Mouse (Mus musculus) intestine, embryonic 16.5 days (tissue): ENCODE results near the gene Cry2. TPM values are rescaled to one million over a fixed set of nuclear protein-coding genes. Genes with fewer than 3 reads are reported as not detected.
"Not testable (repeated sequence)": the region's sequence is repeated elsewhere in the genome, so short reads cannot be mapped to it uniquely, and the experiment has no call there.

ENCODE experiments used
- ATAC-seq: fragments of 200-750 bp; cut with Nextera tagmentation; 2 replicates; pipeline ENCODE4 v1.8.0; 2017; ENCODE audit warnings: moderate TSS enrichment, moderate library complexity
- H3K27ac ChIP-seq: fragments of 300-500 bp; sonication (generic); 2 replicates; pipeline ENCODE4 v1.5.1; 2014; ENCODE audit warnings: mild to moderate bottlenecking, low read length
- H3K27me3 ChIP-seq: fragments of 300-500 bp; sonication (generic); replicated peaks from 2 replicates; pipeline ENCODE4 v1.6.1; 2014; ENCODE audit warnings: low read length, control low read depth, mixed read lengths; ENCODE audit not compliant: control insufficient read depth, insufficient read depth
- H3K36me3 ChIP-seq: fragments of 300-500 bp; sonication (generic); 2 replicates; pipeline ENCODE4 v1.6.1; 2014; ENCODE audit warnings: low read length, control low read depth; ENCODE audit not compliant: control insufficient read depth, insufficient read depth
- H3K4me1 ChIP-seq: fragments of 300-500 bp; sonication (generic); 2 replicates; pipeline ENCODE4 v1.6.1; 2014; ENCODE audit warnings: low read length, control low read depth, mixed read lengths; ENCODE audit not compliant: control insufficient read depth, insufficient read depth
- H3K4me2 ChIP-seq: fragments of 300-500 bp; sonication (generic); 2 replicates; pipeline ENCODE4 v1.6.1; 2014; ENCODE audit warnings: low read depth, low read length, control low read depth
- H3K4me3 ChIP-seq: fragments of 300-500 bp; sonication (generic); 2 replicates; pipeline ENCODE4 v1.5.1; 2014; ENCODE audit warnings: mild to moderate bottlenecking, low read length
- H3K9ac ChIP-seq: fragments of 300-500 bp; sonication (generic); 2 replicates; pipeline ENCODE4 v1.6.1; 2014; ENCODE audit warnings: low read depth, low read length
- H3K9me3 ChIP-seq: fragments of 300-500 bp; sonication (generic); 2 replicates; pipeline ENCODE4 v1.6.1; 2016; ENCODE audit warnings: low read length, control low read depth; ENCODE audit not compliant: control insufficient read depth
- WGBS: fragments of 180-500 bp; shearing (Covaris S2); extraction: QIAGEN DNeasy Blood & Tissue Kit; methylation state at CpG from one replicate; pipeline ENCODE4 v1.1.7; 2014; 5-methylcytosine and 5-hydroxymethylcytosine counted together
- polyA plus RNA-seq: library from polyadenylated mRNA; unstranded; fragments of >200 nt; fragmentation: Nextera tagmentation; extraction: Ambion mirVana; gene quantifications from 2 replicates; pipeline ENCODE4 v1.2.1, GENCODE M21; 2015

Gene Cry2
- polyA plus RNA-seq = 14.5 and 15.3 TPM in 2 replicates

- Histone ChIP-seq H3K9me3 (no peaks in the 10 kb centered on the region), H3K27ac (peak within 1 kb of the TSS; percentile 33; the same call in 1 of the 2 replicates), H3K27me3 (no peaks in the 10 kb centered on the region), H3K4me2 (peak within 1 kb of the TSS; percentile 84), H3K4me3 (peak within 1 kb of the TSS; percentile 88), H3K4me1 (peaks cover 39% of the 10 kb centered on the region), H3K9ac (peak within 1 kb of the TSS; percentile 86), H3K36me3 (no peaks in the 10 kb centered on the region)
- WGBS = under 1% methylated on average over 76 of the region's 76 CpGs
- ATAC-seq = peak; percentile 98
Observed at GRCm38 (mm10) chr2:92433578-92434374, at the start of gene Cry2. TSS of gene Cry2 (minus strand) at chr2:92434043.

- H3K9ac ChIP-seq = no peak overlapping the region
- peaks cover 16% of the 10 kb centered on the region for H3K27me3 ChIP-seq
- no peaks in the 10 kb centered on the region for H3K36me3 ChIP-seq
- 36% methylated on average over 5 of the region's 5 CpGs for WGBS
- no peaks in the 10 kb centered on the region for H3K9me3 ChIP-seq
- H3K4me3 ChIP-seq = no peak overlapping the region
- no peak overlapping the region for H3K4me2 ChIP-seq
- no peak overlapping the region for H3K27ac ChIP-seq
- ATAC-seq = no peak
- H3K4me1 ChIP-seq = 0 out of 2 replicates have a peak, but pooled peaks cover 9% of the 10 kb centered on the region
Observed at GRCm38 (mm10) chr2:92483505-92483904, 49.7 kb upstream of the Cry2 start.

- WGBS = 15% methylated on average over 1 of the region's 1 CpGs
- no peak overlapping the region for H3K4me3 ChIP-seq
- no peaks in the 10 kb centered on the region for H3K9me3 ChIP-seq
- H3K9ac ChIP-seq = no peak overlapping the region
- no peaks in the 10 kb centered on the region for H3K36me3 ChIP-seq
- ATAC-seq = peak; percentile 68
- no peak overlapping the region for H3K4me2 ChIP-seq
- peaks cover 16% of the 10 kb centered on the region for H3K27me3 ChIP-seq
- H3K27ac ChIP-seq = no peak overlapping the region
- 0 out of 2 replicates have a peak, but pooled peaks cover 9% of the 10 kb centered on the region for H3K4me1 ChIP-seq
Observed at GRCm38 (mm10) chr2:92482551-92482950, 48.7 kb upstream of the Cry2 start.

- 73% methylated on average over 4 of the region's 4 CpGs for WGBS
- Histone ChIP-seq H3K4me1 (no peaks in the 10 kb centered on the region), H3K9me3 (no peaks in the 10 kb centered on the region), H3K9ac (no peak overlapping the region), H3K27me3 (no peaks in the 10 kb centered on the region; the same call in 1 of the 2 replicates), H3K4me2 (no peak overlapping the region), H3K27ac (no peak overlapping the region), H3K4me3 (no peak overlapping the region), H3K36me3 (no peaks in the 10 kb centered on the region)
- no peak for ATAC-seq
Observed at GRCm38 (mm10) chr2:92478313-92478688, 44.5 kb upstream of the Cry2 start.

GRCm38 (mm10) chr2:92477672-92478312, 43.9 kb upstream of the Cry2 start:
- Histone ChIP-seq H3K36me3 (no peaks in the 10 kb centered on the region), H3K9ac (no peak overlapping the region), H3K27ac (no peak overlapping the region), H3K4me3 (no peak overlapping the region), H3K4me2 (no peak overlapping the region), H3K27me3 (no peaks in the 10 kb centered on the region), H3K4me1 (no peaks in the 10 kb centered on the region), H3K9me3 (no peaks in the 10 kb centered on the region)
- 66% methylated on average over 12 of the region's 12 CpGs for WGBS
- 0 out of 2 replicates have a peak, but pooled peaks have one; percentile 44 for ATAC-seq

- not testable (repeated sequence) for H3K4me2 ChIP-seq, H3K9ac ChIP-seq, H3K4me1 ChIP-seq, H3K9me3 ChIP-seq, H3K4me3 ChIP-seq, H3K27ac ChIP-seq, H3K36me3 ChIP-seq, ATAC-seq, H3K27me3 ChIP-seq
- WGBS = 73% methylated on average over 7 of the region's 7 CpGs
Observed at GRCm38 (mm10) chr2:92476580-92476979, 42.7 kb upstream of the Cry2 start.

GRCm38 (mm10) chr2:92475711-92476110, 41.9 kb upstream of the Cry2 start:
- Histone ChIP-seq H3K9me3 (no peaks in the 10 kb centered on the region), H3K9ac (no peak overlapping the region), H3K4me1 (no peaks in the 10 kb centered on the region), H3K4me2 (no peak overlapping the region), H3K4me3 (no peak overlapping the region), H3K27me3 (no peaks in the 10 kb centered on the region), H3K27ac (no peak overlapping the region), H3K36me3 (no peaks in the 10 kb centered on the region)
- WGBS = 76% methylated on average over 2 of the region's 2 CpGs
- no peak for ATAC-seq

GRCm38 (mm10) chr2:92474920-92475319, 41.1 kb upstream of the Cry2 start:
- 87% methylated on average over 3 of the region's 3 CpGs for WGBS

GRCm38 (mm10) chr2:92471886-92472670, 38.2 kb upstream of the Cry2 start:
- Histone ChIP-seq H3K4me2 (no peak overlapping the region), H3K27me3 (no peaks in the 10 kb centered on the region), H3K36me3 (no peaks in the 10 kb centered on the region), H3K9ac (no peak overlapping the region), H3K4me1 (no peaks in the 10 kb centered on the region), H3K9me3 (no peaks in the 10 kb centered on the region), H3K27ac (no peak overlapping the region), H3K4me3 (no peak overlapping the region)
- 83% methylated on average over 12 of the region's 12 CpGs for WGBS
- ATAC-seq = no peak

More at GRCm38 (mm10) chr2:92474920-92475319, 41.1 kb upstream of the Cry2 start:
- H3K27me3 ChIP-seq = no peaks in the 10 kb centered on the region
- no peak overlapping the region for H3K27ac ChIP-seq
- H3K9me3 ChIP-seq = no peaks in the 10 kb centered on the region
- no peak overlapping the region for H3K4me3 ChIP-seq
- H3K4me2 ChIP-seq = no peak overlapping the region
- ATAC-seq = peak; percentile 38; the same call in 1 of the 2 replicates
- H3K9ac ChIP-seq = no peak overlapping the region
- H3K4me1 ChIP-seq = no peaks in the 10 kb centered on the region
- no peaks in the 10 kb centered on the region for H3K36me3 ChIP-seq
